Mouse (Mus musculus): Measurements from ENCODE around the gene Gm45062.

GRCm38 (mm10) chr6:8489266-8489665 is 230.0 kb downstream of the Gm45062 start:
- TF ChIP-seq POLR2A (IDR thresholded peaks at IDR 0.05; ENCODE audit: insufficient read depth, low read length), result no peak
- no peak for TF ChIP-seq CTCF (IDR thresholded peaks at IDR 0.05; ENCODE audit: low read depth, low read length)

Data from ES-Bruce4 (cell line).